Mouse (Mus musculus): ENCODE data around the gene Sstr2. TPM values are rescaled to one million over a fixed set of nuclear protein-coding genes. Genes with fewer than 3 reads are reported as not detected.

The Sstr2 gene
- polyA plus RNA-seq, 1 experiment from 2014 or later = 1.1 TPM

GRCm38 (mm10) chr11:113667122-113667521 lies 48.0 kb downstream of the Sstr2 start:
- Histone ChIP-seq H3K4me1 (peaks cover 27% of the 10 kb centered on the region), H3K36me3 (peaks cover 56% of the 10 kb centered on the region), H3K27me3 (ENCODE audit: insufficient read depth, poor library complexity, severe bottlenecking) (no peaks in the 10 kb centered on the region), H3K4me3 (no peak overlapping the region), H3K27ac (no peak overlapping the region), H3K9me3 (no peaks in the 10 kb centered on the region)
- 75% methylated on average over 2 of the region's 2 CpGs for WGBS
- no peak for DNase-seq (ENCODE audit: low spot score)

GRCm38 (mm10) chr11:113667704-113668103 lies 48.6 kb downstream of the Sstr2 start:
- DNase-seq (ENCODE audit: low spot score) = no peak
- 78% methylated on average over 4 of the region's 4 CpGs for WGBS
- Histone ChIP-seq H3K4me3 (no peak overlapping the region), H3K4me1 (peaks cover 27% of the 10 kb centered on the region), H3K27me3 (ENCODE audit: insufficient read depth, poor library complexity, severe bottlenecking) (no peaks in the 10 kb centered on the region), H3K36me3 (peaks cover 56% of the 10 kb centered on the region), H3K9me3 (no peaks in the 10 kb centered on the region), H3K27ac (no peak overlapping the region)

- Histone ChIP-seq H3K36me3 (peaks cover 57% of the 10 kb centered on the region), H3K27me3 (ENCODE audit: insufficient read depth, poor library complexity, severe bottlenecking) (no peaks in the 10 kb centered on the region), H3K27ac (no peak overlapping the region), H3K4me1 (peaks cover 36% of the 10 kb centered on the region), H3K4me3 (no peak overlapping the region), H3K9me3 (no peaks in the 10 kb centered on the region)
- 88% methylated on average over 5 of the region's 5 CpGs for WGBS
- no peak for DNase-seq (ENCODE audit: low spot score)
Measured at GRCm38 (mm10) chr11:113668857-113669256, 49.7 kb downstream of the Sstr2 start.

- Histone ChIP-seq H3K36me3 (peaks cover 59% of the 10 kb centered on the region), H3K4me1 (peaks cover 40% of the 10 kb centered on the region), H3K27ac (no peak overlapping the region), H3K9me3 (no peaks in the 10 kb centered on the region), H3K27me3 (ENCODE audit: insufficient read depth, poor library complexity, severe bottlenecking) (no peaks in the 10 kb centered on the region), H3K4me3 (no peak overlapping the region)
- 67% methylated on average over 4 of the region's 4 CpGs for WGBS
- DNase-seq (ENCODE audit: low spot score) = no peak
Measured at GRCm38 (mm10) chr11:113669711-113670110, 50.6 kb downstream of the Sstr2 start.

- H3K4me3 ChIP-seq = no peak overlapping the region
- no peak overlapping the region for H3K27ac ChIP-seq
Measured at GRCm38 (mm10) chr11:113673614-113674013, 54.5 kb downstream of the Sstr2 start.

GRCm38 (mm10) chr11:113674595-113674994 lies 55.5 kb downstream of the Sstr2 start:
- WGBS = 92% methylated on average over 5 of the region's 5 CpGs
- peaks cover 23% of the 10 kb centered on the region for H3K4me1 ChIP-seq
- no peak overlapping the region for H3K4me3 ChIP-seq
- no peak for DNase-seq (ENCODE audit: low spot score)
- H3K27me3 ChIP-seq (ENCODE audit: insufficient read depth, poor library complexity, severe bottlenecking) = no peaks in the 10 kb centered on the region
- H3K9me3 ChIP-seq = no peaks in the 10 kb centered on the region
- peaks cover 75% of the 10 kb centered on the region for H3K36me3 ChIP-seq
- no peak overlapping the region for H3K27ac ChIP-seq

More at GRCm38 (mm10) chr11:113673614-113674013, 54.5 kb downstream of the Sstr2 start:
- WGBS = 74% methylated on average over 4 of the region's 4 CpGs
- no peak for DNase-seq (ENCODE audit: low spot score)
- Histone ChIP-seq H3K9me3 (no peaks in the 10 kb centered on the region), H3K27me3 (ENCODE audit: insufficient read depth, poor library complexity, severe bottlenecking) (no peaks in the 10 kb centered on the region), H3K36me3 (peaks cover 84% of the 10 kb centered on the region), H3K4me1 (peaks cover 26% of the 10 kb centered on the region)

Other genes starting within 250 kb of the Sstr2 start
- gene Cog1, start 29.8 kb downstream of the Sstr2 start, polyA plus RNA-seq (2016; fragmentation: Nextera tagmentation; extraction: Ambion mirVana) = 23.2 and 23.3 TPM in 2 replicates
- gene Slc39a11, start 30.7 kb downstream of the Sstr2 start, polyA plus RNA-seq (2016; fragmentation: Nextera tagmentation; extraction: Ambion mirVana) = 23.0 and 26.6 TPM in 2 replicates
- 56.2 and 60.7 TPM in 2 replicates for gene Fam104a, start 64.8 kb downstream of the Sstr2 start, polyA plus RNA-seq (2016; fragmentation: Nextera tagmentation; extraction: Ambion mirVana)
- 21.8 and 26.3 TPM in 2 replicates for gene D11Wsu47e, start 65.1 kb downstream of the Sstr2 start, polyA plus RNA-seq (2016; fragmentation: Nextera tagmentation; extraction: Ambion mirVana)
- gene Cpsf4l, start 90.7 kb downstream of the Sstr2 start, polyA plus RNA-seq (2016; fragmentation: Nextera tagmentation; extraction: Ambion mirVana) = 0.15 and 0.34 TPM in 2 replicates
- gene Cdc42ep4, start 132.5 kb downstream of the Sstr2 start, polyA plus RNA-seq (2016; fragmentation: Nextera tagmentation; extraction: Ambion mirVana) = 30.4 and 45.4 TPM in 2 replicates